Mouse (Mus musculus): Measurements from ENCODE around the gene Lrrc41. TPM values are rescaled to one million over a fixed set of nuclear protein-coding genes. Genes with fewer than 3 reads are reported as not detected.

Lrrc41 gene
- total RNA-seq, 4 experiments from 2014 or later: 24.4 to 26.0 (median 25.7) TPM

DNA sequence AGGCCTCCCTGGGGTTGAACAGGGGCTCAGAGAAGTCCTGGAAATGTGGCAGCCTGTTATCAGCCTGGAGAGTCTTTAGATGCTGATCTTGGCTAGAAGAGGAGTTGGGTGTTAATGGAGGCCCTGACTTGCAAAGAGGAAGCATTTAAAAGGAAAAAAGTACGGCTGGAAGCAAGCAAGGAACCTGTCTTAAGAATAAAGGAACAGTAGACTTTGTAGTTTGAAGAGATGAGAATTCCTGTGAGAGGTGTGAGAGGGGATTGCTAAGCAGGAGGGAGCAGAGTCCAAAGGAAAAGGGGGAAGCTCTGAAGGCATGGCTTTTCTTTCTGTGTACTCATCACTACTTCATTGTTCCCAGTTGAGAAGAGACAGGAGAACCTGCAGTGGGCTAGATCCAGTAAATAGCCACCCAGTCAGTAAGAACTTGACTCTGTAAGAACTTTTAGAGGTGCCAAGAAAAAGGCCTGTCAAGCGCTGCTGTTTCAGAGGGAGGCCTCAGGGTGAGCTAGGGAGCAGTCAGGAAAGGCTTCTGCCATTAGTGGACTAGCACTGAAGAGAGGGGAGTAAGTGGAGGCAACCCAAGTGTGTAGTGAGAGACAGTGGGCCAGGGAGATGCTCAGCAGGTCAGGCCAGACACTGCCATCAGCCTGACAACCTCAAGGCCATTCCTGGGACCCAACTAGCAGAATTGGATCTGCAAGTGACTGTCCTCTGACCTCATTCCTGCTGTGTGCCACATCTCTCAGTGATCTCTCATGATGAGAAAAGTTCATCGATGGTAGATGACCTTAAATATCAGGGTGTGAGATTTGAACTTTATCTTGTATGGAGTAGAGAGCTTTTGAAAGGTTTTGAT is 2.4 kb downstream of the Lrrc41 start:
- DNase-seq (ENCODE audit: low spot score): no peak

DNA sequence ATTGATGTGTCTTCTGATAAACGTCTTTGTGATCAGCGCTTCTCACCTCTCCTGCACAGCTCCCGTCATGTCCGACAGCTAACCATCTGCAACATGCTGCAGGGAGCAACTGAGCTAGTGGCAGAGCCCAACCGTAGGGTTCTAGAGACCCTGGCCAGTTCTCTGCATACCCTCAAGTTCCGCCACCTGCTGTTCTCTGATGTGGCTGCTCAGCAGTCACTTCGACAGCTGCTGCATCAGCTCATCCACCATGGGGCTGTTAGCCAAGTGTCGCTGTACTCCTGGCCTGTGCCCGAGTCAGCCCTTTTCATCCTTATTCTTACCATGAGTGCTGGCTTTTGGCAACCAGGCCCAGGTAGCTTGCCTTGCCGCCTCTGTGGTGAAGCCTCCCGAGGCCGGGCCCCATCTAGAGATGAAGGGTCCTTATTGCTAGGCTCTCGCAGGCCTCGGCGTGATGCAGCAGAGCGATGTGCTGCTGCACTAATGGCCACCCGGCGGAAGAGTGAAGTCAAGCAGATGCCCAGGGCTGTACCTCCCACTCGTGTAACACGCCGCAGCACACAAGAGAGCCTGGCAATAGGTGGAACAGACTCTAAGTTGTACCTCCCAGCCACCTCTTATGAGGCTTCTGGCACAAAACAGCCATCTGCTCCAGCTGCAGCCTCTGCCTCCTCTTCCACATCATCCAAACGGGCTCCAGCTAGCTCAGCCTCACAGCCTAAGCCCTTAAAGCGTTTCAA is 13.6 kb downstream of the Lrrc41 start:
- no peak for DNase-seq (ENCODE audit: low spot score)

DNA sequence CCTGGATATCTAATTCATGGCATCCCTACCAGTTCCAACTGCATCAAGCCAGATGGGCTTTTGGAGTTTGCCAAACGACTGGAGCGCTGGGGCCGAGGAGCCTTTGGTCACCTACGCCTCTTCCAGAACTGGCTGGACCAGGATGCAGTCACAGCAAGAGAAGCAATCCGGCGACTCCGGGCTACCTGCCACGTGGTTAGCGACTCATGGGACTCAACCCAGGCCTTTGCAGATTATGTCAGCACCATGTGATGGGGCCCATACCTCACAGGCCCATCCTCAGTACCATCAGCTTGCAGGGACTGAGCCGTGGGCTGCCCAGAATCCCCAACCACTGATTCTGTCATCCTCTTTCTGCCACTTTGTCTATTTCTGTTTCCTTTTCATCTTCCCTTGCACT is 21.2 kb downstream of the Lrrc41 start:
- DNase-seq (ENCODE audit: low spot score): no peak

DNA sequence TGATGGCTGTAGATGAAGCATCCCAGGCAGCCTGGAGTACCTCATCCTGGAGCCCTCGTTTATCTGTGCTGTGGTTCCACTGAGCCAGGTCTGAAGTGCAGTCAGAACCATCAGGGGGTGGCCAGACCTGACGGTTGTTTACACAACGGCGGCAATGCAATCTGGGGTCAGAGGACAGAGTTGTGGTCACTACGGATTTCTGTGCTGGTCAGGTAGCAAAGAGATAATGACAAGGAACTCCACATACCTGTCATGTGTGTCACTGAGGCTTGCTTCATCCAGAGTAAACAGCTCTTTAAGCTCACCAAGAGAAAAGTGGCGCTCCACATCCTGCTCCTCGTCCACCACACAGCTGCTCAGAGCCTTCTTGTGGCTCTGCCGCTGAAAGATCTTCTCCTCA is 22.1 kb downstream of the Lrrc41 start:
- DNase-seq (ENCODE audit: low spot score): no peak

DNA sequence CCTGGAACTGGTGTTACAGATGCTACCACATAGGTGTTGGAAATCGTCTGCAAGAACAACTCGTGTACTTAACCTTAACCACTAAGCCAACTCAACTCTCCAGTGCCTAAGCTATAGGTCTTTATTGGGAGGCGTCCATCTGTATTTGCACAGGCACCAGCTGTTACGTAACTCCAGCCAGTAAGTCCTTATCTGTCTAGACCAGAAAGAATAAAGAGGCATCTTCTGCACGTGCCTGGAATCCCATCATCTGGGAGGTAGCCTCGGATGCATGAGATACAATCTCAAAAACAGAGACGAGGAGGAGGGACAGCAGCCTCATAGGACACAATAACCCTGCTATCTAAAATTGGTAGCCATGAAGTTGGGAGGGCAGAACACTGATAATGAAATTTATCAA is 25.9 kb downstream of the Lrrc41 start:
- DNase-seq (ENCODE audit: low spot score): no peak

DNA sequence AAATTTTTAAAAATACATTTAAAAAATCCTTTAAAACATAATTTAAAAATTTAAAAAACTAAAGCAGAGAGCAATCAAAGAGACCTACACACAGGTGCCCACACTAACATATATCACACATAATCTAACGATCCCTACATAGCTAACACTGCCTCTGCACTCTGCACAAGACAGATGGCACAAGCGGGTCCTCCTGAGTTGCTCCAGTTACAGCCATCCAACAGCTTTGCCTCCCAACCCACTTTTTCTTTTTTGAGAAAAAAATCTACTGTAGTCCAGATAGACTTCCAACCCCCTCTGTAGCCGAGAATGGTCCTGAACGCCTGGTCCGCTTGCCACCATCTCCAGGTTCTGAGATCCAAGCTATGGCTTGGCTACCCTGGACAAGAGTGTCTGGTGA is 30.2 kb downstream of the Lrrc41 start:
- DNase-seq (ENCODE audit: low spot score): no peak

DNA sequence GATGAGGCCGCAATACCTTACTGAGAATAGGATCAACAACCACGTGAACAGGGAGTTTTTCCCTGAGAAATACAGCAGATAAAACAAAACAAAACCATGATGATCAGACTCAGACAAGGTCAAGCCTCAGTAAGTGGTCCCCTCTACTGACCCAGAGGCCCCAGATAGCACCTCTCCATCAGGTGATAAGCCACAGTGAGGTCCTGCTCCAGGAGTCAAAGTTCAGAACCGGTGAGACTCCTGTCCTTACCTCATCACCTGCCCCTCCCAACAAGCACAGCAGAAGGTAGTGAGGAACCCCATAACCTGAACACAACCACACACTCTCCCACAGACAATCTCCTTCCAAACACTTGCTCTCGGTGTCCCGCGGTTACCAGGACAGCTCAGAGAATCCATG is 35.6 kb downstream of the Lrrc41 start:
- DNase-seq (ENCODE audit: low spot score): no peak

DNA sequence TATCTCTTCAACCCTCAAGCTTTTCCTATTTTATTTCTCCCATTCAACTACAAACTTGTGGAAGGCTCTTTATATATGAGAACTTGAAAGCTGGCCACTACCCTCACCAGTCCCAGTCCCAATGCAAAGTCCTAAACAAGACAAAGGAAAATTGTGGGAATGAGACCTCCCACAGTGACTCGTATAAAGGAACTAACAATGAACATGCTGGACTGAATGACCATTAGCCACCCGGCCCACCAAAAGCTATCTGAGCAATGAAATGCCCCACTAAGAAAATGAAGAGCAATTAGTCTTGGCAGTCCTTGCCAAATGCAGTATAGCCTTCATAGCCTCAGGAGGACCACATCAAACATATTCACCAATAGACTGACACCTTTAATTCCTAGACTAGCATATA is 36.4 kb downstream of the Lrrc41 start:
- DNase-seq (ENCODE audit: low spot score): no peak

DNA sequence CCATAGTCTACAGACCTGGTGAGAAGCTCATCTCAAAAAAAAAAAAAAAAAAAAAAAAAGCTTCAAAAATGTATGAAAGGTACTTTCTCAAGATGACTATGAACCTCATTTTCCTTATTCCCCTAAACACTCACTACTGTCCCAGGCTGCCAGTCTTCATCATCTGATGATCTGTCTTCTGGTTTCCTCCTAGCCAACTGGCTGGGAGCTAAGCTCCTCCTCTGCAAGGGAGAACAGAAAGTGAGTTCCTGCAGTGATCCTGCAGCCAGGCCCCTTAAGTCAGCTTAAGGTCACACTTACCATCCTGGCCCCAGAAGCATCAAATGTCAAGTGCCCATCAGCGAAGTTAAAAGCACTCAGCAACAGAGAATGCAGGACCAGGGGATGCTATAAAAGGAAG is 47.7 kb downstream of the Lrrc41 start:
- no peak for DNase-seq (ENCODE audit: low spot score)

DNA sequence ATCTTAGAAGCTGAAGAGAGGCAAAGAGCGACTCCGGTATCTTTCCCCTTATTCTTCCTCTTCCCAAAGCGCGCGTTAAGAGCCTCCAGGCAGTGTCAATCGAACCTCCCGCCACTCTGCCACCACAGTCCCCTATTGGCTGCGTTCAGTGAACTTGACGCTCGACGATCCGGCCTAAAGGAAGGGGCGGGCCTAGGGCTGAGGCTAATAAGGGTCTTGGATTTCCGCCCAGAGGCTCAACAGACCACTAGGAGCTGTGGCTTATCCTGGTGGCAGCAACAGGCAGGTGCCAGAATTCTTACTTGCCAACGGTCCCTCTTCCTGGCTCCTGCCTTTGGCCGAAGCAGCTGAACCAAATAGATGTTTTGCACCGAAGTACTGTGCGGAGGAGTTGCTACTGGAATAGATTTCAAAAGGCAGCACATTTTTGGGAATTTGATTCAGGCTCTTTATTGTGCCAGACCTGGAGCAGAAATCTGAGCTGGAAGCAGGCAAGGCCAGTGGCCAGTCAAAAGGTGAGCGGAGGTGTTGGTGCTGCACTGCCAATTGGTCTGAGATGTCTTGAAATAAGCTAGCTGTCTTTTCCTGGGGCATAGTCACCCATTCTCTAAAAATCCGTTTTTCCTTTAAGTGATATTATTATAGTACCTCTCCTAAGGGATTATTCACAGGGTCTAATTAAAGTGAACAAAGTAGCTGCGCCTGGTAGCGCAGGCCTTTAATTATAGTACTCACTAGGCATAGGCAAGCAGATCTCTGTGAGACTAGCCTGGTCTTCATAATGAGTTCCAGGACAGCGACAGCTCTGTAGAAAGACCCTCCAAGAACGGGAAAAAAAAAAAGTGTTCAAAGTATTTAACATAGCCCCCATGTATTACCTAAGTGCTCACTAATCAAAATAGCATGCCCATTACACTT is 48.8 kb downstream of the Lrrc41 start, which contains the start of the genes Rad54l and Pomgnt1:
TSS of gene Rad54l (minus strand) at position 89 of the 918 bp plus-strand sequence.
TSS of gene Pomgnt1 (plus strand) at position 239 of the 918 bp plus-strand sequence.
- DNase-seq (ENCODE audit: low spot score): peak; percentile 76

DNA sequence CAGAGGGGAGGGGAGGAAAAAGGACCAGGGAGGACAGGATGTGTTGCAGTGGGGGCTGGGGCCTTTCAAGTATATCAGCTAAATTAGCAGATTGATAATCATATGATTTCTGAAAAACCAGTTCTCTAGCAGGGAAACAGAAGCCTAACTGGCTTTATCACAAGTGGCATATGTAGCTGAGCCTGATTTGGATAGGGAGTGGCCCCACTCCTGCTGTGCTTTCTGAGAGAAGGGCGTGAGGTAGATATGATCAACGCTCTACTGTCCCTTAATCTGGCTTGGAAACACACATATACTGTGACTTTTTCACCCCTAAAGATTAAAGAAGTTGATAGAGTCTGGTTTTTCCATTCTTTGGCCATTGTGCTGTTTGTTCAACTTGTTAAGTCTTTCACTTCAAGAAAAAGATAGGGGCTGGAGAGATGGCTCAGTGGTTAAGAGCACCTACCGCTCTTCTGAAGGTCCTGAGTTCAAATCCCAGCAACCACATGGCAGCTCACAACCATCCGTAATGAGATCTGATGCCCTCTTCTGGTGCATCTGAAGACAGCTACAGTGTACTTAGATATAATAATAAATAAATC is 50.8 kb downstream of the Lrrc41 start:
- no peak for DNase-seq (ENCODE audit: low spot score)

DNA sequence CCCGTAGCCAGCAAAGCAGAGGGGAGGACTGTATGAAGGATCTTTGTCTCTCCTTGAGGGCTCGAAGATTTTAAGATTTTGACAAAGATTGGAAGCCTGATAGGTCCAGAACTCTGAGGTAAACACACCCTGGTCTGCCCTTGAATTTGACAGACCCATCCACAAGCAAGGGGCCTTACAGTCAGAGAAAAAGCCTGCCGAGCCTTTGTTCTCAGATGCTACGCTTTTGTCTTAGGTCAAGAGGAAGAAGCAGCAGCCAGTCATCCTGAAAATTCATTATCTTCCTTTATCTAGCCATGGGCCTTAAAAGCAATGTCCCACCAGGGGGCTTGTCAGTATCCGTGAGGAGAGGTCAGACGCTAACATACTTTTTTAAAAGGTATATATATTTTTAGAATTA is 52.9 kb downstream of the Lrrc41 start:
- DNase-seq (ENCODE audit: low spot score): no peak

DNA sequence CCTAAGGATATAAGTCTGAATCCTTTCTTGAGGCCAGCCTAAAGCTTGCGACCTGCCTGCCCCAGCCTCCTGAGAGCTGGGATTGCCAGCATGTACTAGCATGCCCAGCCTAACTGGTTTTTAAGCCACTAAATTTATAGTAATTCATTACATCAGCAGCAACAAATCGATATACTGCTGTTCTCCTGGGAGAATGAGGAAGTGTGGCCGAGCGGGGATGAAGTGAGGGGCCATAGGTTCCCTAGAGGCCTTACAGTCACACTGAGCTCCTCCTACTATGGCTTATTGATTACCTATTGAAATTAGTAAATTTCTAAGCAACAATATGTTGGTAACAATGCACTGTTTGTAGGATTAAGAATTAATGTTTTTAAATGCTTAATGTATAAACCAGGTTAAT is 58.1 kb downstream of the Lrrc41 start:
- DNase-seq (ENCODE audit: low spot score): no peak

DNA sequence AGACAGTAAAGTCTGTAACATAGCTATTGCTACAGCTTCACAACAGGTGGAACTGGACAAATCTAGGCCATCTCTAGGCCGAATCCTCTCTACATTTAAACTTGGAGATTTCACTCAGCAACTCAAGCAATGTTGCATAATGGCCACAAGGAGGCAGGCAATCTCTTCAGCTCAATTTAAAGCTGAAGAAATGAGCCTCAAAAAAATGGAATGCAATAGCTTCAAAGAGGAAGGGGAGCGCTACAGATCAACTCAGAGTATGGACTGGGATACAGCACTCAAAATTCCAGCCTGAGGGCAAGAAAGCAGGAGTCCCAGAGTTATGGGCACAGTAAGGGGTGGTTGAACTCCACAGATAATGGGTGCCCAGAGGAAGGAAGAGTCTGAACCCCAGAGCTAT is 59.9 kb downstream of the Lrrc41 start:
- no peak for DNase-seq (ENCODE audit: low spot score)

DNA sequence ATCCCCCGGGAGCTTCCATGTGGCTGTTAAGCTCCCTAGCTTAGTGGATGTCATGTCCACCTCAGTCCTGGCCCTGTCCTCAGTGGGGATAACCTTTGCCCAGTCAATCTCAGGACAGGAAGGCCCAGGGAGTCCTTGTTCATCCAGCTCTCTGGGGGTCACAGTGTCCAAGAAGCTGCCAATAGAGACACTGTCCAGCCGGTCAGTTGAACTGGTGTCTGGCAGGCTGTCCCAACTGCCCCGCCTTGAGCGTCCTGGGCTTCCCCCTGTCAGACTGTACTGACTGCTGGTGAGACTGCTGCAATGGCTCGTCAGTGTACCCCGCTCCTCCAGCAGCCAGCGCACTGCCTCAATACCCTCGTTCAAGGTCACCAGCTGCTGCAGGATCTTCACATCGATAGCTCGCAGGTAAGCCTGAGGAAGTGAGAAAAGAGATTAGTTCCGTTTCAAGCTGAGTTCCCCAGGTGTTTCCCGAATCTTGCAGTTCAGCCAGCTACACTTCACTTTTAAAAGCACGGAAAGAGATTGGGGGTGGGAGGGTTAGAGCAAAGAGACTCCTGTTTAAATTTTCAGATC is 62.4 kb downstream of the Lrrc41 start:
- no peak for DNase-seq (ENCODE audit: low spot score)

DNA sequence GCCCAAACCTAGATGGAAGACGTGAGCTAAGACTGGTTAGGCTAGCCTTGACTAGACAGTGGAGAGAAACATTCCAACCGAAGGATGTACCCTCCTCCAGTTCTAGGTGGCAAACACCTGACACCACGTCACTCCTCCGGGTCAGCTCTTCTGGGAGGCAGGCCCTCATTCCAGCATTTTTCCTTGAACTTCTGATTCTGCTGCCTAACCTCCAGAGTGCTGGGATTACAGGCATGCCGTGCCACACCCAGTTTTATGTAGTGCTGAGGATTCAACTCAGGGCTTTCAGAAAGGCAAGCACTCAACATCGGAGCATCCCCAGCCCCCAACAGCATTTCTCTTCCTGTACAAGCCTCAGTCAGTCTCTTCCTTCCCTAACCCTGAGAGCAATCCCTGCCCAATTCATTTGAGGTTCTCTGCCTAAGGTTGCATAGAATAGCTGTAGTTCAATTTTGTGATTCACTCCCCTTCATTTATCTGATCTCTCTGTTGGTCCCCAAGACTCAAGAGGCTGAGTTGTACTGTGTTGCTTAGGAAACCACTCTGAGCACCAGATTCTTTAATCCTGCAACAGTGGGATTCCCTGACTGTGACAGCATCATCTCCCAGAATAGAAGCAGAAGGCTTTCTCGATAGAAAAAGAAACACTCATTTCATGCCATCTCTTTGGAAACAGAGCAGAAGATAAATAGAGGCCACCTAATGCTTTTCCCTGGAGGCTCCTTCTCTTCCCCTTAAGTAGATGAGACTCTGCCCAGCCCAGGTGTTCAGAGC is 65.9 kb downstream of the Lrrc41 start:
- no peak for DNase-seq (ENCODE audit: low spot score)

DNA sequence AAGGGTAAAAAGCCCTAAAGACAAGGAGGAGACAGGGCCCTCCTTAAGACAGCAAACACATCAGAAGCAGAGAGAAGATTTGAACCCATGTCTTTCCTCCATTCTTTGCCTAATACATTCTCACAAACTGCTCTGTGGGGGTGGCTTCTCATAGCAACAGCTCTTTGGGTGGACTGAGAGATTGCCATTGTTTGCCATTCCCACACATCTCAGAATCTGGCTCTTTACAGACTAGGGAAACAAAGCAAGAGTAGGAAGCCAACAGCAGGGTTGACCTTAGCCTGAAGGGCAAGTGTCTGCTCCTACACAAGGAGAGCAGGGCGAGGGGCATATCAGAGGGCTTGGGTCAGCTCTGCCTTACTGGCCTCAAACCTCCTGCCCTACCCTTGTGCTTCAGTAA is 66.7 kb downstream of the Lrrc41 start:
- DNase-seq (ENCODE audit: low spot score): no peak

DNA sequence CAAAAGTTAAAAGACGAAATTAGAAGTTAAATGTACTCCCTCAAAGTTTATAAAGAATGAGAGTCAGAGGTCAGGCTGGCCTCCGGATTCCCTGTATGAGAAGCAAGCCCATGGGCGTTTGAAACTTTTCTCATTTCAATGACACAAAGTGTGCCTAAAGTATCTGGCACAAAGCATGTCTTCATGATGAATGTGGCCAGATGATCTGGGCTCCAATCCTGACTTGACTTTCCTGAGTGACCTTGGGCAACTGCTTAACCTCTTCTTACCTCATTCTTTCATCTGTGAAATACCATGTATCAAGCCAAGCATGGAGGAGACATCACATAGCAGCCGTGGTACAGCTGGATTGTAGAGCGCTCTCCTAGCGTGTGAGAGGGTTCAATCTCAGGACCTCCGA is 67.2 kb downstream of the Lrrc41 start:
- no peak for DNase-seq (ENCODE audit: low spot score)

DNA sequence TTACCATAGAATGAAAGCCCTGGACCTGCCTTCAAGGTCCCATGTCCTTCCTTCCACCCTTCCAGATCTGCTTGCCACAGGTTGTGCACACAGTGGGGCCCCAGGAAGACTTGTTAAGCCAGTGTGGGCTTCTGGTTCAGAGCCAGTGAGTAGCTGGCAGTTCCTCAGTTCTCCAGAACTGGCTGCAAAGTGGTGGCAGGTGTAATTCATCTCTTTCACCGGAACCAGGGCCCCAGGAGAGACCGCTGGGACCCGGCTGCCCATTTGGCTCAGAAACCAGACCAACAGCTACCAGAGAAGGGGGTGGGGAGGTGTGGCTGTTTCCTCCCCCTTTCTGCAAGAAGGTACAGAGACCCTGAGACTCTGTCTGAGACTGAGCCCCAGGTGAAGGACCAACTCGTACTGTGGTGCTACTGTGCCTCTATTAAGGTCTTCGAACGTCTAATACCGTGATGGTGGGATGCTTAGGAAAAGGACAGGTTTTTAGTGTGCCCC is 68.3 kb downstream of the Lrrc41 start:
- DNase-seq (ENCODE audit: low spot score): peak; percentile 11
